Mouse (Mus musculus) lung, postnatal 0 days (tissue): ENCODE measurements around the gene Fam229b. TPM values are rescaled to one million over a fixed set of nuclear protein-coding genes. Genes with fewer than 3 reads are reported as not detected.

Experiments used
- ATAC-seq: fragments of 200-750 bp; cut with Nextera tagmentation; 2 replicates; pipeline ENCODE4 v1.8.0; 2017; ENCODE audit warnings: moderate library complexity
- DNase-seq: peaks from one replicate; pipeline ENCODE4 v3.0.0-alpha.2; 2016; ENCODE audit warnings: low spot score
- H3K27ac ChIP-seq: fragments of 300-500 bp; sonication (generic); 2 replicates; pipeline ENCODE4 v1.5.1; 2014; ENCODE audit warnings: antibody characterized with exemption, mild to moderate bottlenecking, low read length, mixed read lengths
- H3K27me3 ChIP-seq: fragments of 300-500 bp; sonication (generic); replicated peaks from 2 replicates; pipeline ENCODE4 v1.6.1; 2014; ENCODE audit warnings: low read length, mixed read lengths; ENCODE audit not compliant: insufficient read depth
- H3K36me3 ChIP-seq: fragments of 300-500 bp; sonication (generic); 2 replicates; pipeline ENCODE4 v1.6.1; 2014; ENCODE audit warnings: low read length, mixed read lengths; ENCODE audit not compliant: insufficient read depth
- H3K4me1 ChIP-seq: fragments of 300-500 bp; sonication (generic); 2 replicates; pipeline ENCODE4 v1.6.1; 2014; ENCODE audit warnings: antibody characterized with exemption, low read depth, low read length, mixed read lengths; ENCODE audit not compliant: insufficient read depth
- H3K4me2 ChIP-seq: fragments of 300-500 bp; sonication (generic); replicated peaks from 2 replicates; pipeline ENCODE4 v1.6.1; 2014; ENCODE audit warnings: low read depth, mild to moderate bottlenecking, low read length, moderate library complexity, mixed read lengths
- H3K4me3 ChIP-seq: fragments of 300-500 bp; sonication (generic); 2 replicates; pipeline ENCODE4 v1.5.1; 2014; ENCODE audit warnings: low read depth, low read length
- H3K9ac ChIP-seq: fragments of 300-500 bp; sonication (generic); replicated peaks from 2 replicates; pipeline ENCODE4 v1.6.1; 2014; ENCODE audit warnings: low read depth, mild to moderate bottlenecking
- H3K9me3 ChIP-seq: fragments of 300-500 bp; sonication (generic); 2 replicates; pipeline ENCODE4 v1.6.1; 2016; ENCODE audit warnings: low read length, mixed read lengths
- CTCF ChIP-seq: IDR thresholded peaks from 2 replicates; pipeline ENCODE4 v1.5.1; 2016; ENCODE audit warnings: antibody characterized with exemption, mild to moderate bottlenecking
- EP300 ChIP-seq: IDR thresholded peaks from 2 replicates; pipeline ENCODE4 v1.6.1; 2016; ENCODE audit warnings: antibody characterized with exemption, mild to moderate bottlenecking, control low read depth
- WGBS: fragments of 180-500 bp; shearing (Covaris S2); extraction: QIAGEN DNeasy Blood & Tissue Kit; methylation state at CpG from one replicate; pipeline ENCODE4 v1.1.7; 2014; 5-methylcytosine and 5-hydroxymethylcytosine counted together
- polyA plus RNA-seq: library from polyadenylated mRNA; unstranded; fragments of >200 nt; fragmentation: Nextera tagmentation; extraction: Ambion mirVana; gene quantifications from 2 replicates; pipeline ENCODE4 v1.2.1, GENCODE M21; 2015

Fam229b gene
- polyA plus RNA-seq, 1 experiment from 2014 or later = 9.0 TPM

- Histone ChIP-seq H3K36me3 (no peaks in the 10 kb centered on the region), H3K4me1 (peaks cover 18% of the 10 kb centered on the region), H3K9ac (0 out of 2 replicates have a peak overlapping the region, but pooled peaks have one; percentile 9), H3K9me3 (no peaks in the 10 kb centered on the region), H3K4me3 (peak overlapping the region; percentile 43), H3K27ac (peak overlapping the region; percentile 78), H3K27me3 (no peaks in the 10 kb centered on the region), H3K4me2 (peak overlapping the region; percentile 72)
- ATAC-seq (peak; percentile 89), DNase-seq (peak; percentile 94)
- WGBS = under 1% methylated on average over 19 of the region's 19 CpGs
- TF ChIP-seq CTCF (peak; percentile 96), EP300 (0 out of 2 replicates have a peak, but pooled peaks have one; percentile 46)
Observed at GRCm38 (mm10) chr10:39171134-39171533, 37.4 kb upstream of the Fam229b start.

- H3K27me3 ChIP-seq = no peaks in the 10 kb centered on the region
- ATAC-seq = no peak
- no peak overlapping the region for H3K27ac ChIP-seq
- no peaks in the 10 kb centered on the region for H3K36me3 ChIP-seq
- 11% methylated on average over 6 of the region's 6 CpGs for WGBS
- peaks cover 20% of the 10 kb centered on the region for H3K4me1 ChIP-seq
- H3K9ac ChIP-seq = no peak overlapping the region
- no peaks in the 10 kb centered on the region for H3K9me3 ChIP-seq
- no peak overlapping the region for H3K4me2 ChIP-seq
- no peak overlapping the region for H3K4me3 ChIP-seq
- TF ChIP-seq EP300 (no peak), CTCF (no peak)
- peak; percentile 19 for DNase-seq
Observed at GRCm38 (mm10) chr10:39170706-39171105, 37.0 kb upstream of the Fam229b start.

- Histone ChIP-seq H3K4me2 (peak overlapping the region; percentile 39), H3K27ac (no peak overlapping the region), H3K27me3 (no peaks in the 10 kb centered on the region), H3K36me3 (no peaks in the 10 kb centered on the region), H3K9ac (no peak overlapping the region), H3K4me1 (peaks cover 20% of the 10 kb centered on the region), H3K9me3 (no peaks in the 10 kb centered on the region), H3K4me3 (no peak overlapping the region)
- TF ChIP-seq EP300 (no peak), CTCF (peak; percentile 87)
- peak; percentile 74 for DNase-seq
- ATAC-seq = peak; percentile 13; the same call in 1 of the 2 replicates
- WGBS = 15% methylated on average over 8 of the region's 8 CpGs
Observed at GRCm38 (mm10) chr10:39170181-39170580, 36.5 kb upstream of the Fam229b start.

- Histone ChIP-seq H3K9ac (no peak overlapping the region), H3K27ac (no peak overlapping the region), H3K4me2 (peak overlapping the region; percentile 39), H3K9me3 (no peaks in the 10 kb centered on the region), H3K36me3 (no peaks in the 10 kb centered on the region), H3K4me3 (no peak overlapping the region), H3K4me1 (peaks cover 20% of the 10 kb centered on the region), H3K27me3 (no peaks in the 10 kb centered on the region)
- WGBS = 55% methylated on average over 9 of the region's 9 CpGs
- TF ChIP-seq EP300 (no peak), CTCF (no peak)
- DNase-seq (no peak), ATAC-seq (no peak)
Observed at GRCm38 (mm10) chr10:39169642-39170041, 35.9 kb upstream of the Fam229b start.

GRCm38 (mm10) chr10:39167611-39168010 lies 33.9 kb upstream of the Fam229b start:
- no peak for ATAC-seq
- no peak overlapping the region for H3K9ac ChIP-seq
- 69% methylated on average over 11 of the region's 11 CpGs for WGBS
- H3K4me2 ChIP-seq = no peak overlapping the region
- H3K27me3 ChIP-seq = no peaks in the 10 kb centered on the region
- TF ChIP-seq CTCF (no peak), EP300 (no peak)
- no peak for DNase-seq
- no peaks in the 10 kb centered on the region for H3K36me3 ChIP-seq
- no peaks in the 10 kb centered on the region for H3K9me3 ChIP-seq
- H3K27ac ChIP-seq = no peak overlapping the region
- peaks cover 14% of the 10 kb centered on the region; the same call in 1 of the 2 replicates for H3K4me1 ChIP-seq
- no peak overlapping the region for H3K4me3 ChIP-seq

GRCm38 (mm10) chr10:39165632-39166115 lies 32.0 kb upstream of the Fam229b start:
- DNase-seq = peak; percentile 78
- peak; percentile 59 for ATAC-seq
- Histone ChIP-seq H3K9ac (no peak overlapping the region), H3K27me3 (no peaks in the 10 kb centered on the region), H3K9me3 (no peaks in the 10 kb centered on the region), H3K4me3 (peak overlapping the region; percentile 19; the same call in 1 of the 2 replicates), H3K4me1 (peaks cover 6% of the 10 kb centered on the region; the same call in 1 of the 2 replicates), H3K27ac (peak overlapping the region; percentile 54), H3K4me2 (peak overlapping the region; percentile 41), H3K36me3 (no peaks in the 10 kb centered on the region)
- 24% methylated on average over 11 of the region's 11 CpGs for WGBS
- TF ChIP-seq EP300 = no peak
- no peak for TF ChIP-seq CTCF
